Mouse (Mus musculus) left cerebral cortex, postnatal 14 days (tissue): ENCODE data around the gene Nt5c2. TPM values are rescaled to one million over a fixed set of nuclear protein-coding genes. Genes with fewer than 3 reads are reported as not detected.

Experiments
- DNase-seq, 2 experiments: peaks; one replicate each; pipeline ENCODE4 v3.0.0; 2021 to 2022; ENCODE audit warnings: low spot score in 2 of 2, mixed read lengths in 1 of 2
- intact Hi-C: fragments of 180-260 bp; cut with DNase I; formaldehyde crosslinking; loops from one replicate; pipeline ENCODE4 v1.15.1; 2025
- total RNA-seq, 2 experiments: library from RNA; stranded (reverse); gene quantifications; 2 replicates each; pipeline ENCODE4 v1.2.3; 2021

Nt5c2 gene
- total RNA-seq, 2 experiments from 2014 or later, result 67.1 to 70.7 TPM

DNA sequence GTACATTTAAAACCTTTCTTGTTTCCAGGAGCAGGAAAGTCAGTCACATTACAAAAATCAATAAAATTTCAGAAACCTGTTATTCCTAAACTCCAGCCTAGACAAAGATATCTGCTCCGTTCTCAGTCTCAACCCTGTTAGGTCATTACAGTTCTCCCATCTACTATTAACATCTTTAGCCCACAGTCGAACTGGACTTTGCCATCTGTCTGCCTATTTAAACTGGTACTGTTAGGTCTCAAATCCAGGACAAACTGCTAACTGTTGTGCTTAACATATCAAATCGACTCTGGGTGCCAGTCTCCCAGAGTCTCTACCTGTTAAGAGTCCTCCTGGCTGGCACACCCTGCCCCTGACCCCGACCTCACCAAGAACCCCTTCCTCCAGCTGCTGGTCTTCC lies 109.0 kb downstream of the Nt5c2 start:
- intact Hi-C loops, result loop anchor here (5.0 kb wide), 1 partner anchor 56 kb away; no protein-coding TSS in a partner anchor

DNA sequence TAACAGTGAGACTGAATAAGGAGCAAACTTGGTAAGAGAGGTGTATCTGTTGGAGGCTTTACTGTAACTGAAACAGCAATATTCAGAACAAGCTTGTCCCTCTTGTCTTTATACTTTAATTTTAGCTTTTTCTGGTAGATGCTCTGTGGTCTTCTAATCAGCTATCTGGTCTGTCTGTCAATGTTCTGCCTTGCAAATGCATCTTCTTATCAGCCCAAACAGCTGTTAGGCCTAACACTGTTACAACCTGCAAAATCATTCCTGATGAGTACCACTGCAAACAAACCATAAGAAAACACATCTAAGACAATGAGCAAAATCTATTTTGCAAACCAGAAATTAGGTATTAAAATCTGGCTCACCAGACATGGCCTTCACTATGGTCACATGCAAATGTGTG lies 109.6 kb downstream of the Nt5c2 start:
- no peak for DNase-seq
- intact Hi-C loops, result loop anchor here (5.0 kb wide), 1 partner anchor 57 kb away; no protein-coding TSS in a partner anchor

More for the DNA sequence above, 109.0 kb downstream of the Nt5c2 start:
- DNase-seq, result no peak

DNA sequence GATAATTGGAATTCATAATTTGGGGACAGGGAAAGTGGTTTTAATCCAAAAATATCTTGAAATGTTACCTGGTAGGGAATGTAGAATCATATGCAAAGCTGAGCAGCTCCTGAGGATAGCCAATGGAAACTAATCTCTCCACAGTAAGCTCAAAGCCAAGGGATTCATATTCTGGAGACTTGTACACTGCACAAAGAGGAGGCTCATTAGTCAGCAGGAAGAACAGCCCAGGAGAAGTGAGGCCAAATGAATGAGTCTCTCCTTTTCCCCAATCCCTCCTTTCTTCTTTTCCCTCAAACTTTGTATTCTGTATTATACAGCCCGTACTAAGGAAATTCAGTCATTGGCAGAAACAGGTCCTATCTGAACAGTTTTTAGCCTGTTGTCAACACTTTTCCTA lies 110.0 kb downstream of the Nt5c2 start:
- intact Hi-C loops, result loop anchor here (5.0 kb wide), 1 partner anchor 57 kb away; no protein-coding TSS in a partner anchor

DNA sequence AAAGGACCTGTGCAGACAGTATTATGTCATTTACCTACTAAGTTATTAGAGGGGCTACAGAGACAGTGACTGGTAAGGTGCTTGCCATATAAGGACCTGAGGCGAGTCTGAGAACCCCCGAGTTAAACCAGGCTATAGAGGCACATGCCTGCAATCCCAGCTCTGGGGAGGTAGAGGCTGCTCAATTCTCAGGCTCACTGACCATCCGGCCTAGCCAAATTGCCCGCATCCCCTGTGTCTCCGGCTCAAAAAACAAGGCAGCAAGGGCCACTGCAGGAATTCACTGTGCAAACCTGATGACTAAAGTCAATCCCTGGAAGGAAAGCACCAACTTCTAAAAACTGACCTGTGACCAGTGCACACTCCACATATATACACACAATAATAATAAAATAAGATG lies 111.6 kb downstream of the Nt5c2 start:
- intact Hi-C loops, result no loop called here
- DNase-seq, result no peak

More for the DNA sequence above, 110.0 kb downstream of the Nt5c2 start:
- no peak for DNase-seq

DNA sequence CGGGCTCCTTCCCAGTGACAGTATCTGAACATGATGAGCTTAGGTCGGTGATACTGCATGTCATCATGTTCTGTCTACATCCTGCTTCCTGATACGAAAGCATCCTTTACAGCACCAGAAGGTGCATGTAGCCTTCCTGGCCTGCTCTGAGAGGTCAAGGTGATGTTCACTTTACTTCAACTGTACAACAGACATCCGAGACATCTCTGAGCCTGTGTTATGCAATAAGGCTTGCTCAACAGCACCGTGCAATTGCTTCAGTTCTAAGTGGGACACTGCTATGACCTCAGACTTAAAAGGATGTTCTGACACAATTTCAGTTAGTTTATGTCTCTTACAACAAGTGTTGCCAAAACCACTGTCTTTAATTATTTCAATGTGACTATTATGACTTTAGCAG lies 113.6 kb downstream of the Nt5c2 start:
- intact Hi-C loops, result no loop called here
- no peak for DNase-seq

DNA sequence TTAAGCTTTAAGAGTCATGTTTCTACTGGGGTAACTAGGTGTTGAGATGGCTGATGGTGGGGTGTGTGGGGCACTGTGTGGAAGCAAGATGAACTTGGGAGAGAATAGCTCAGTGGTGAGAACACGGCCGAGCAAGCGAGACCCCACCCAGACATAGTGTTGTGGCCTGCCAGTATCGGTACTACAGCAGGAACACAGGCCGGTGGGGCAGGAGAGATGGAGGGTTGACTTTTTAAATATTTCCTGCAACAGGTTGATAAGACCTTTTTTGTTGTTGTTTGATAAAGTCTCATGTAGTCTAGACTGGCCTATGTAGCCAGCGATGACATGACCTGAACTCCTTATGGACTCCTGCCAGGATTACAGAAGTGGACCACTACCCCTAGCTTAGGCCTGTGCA lies 114.2 kb downstream of the Nt5c2 start:
- intact Hi-C loops, result no loop called here
- no peak for DNase-seq

DNA sequence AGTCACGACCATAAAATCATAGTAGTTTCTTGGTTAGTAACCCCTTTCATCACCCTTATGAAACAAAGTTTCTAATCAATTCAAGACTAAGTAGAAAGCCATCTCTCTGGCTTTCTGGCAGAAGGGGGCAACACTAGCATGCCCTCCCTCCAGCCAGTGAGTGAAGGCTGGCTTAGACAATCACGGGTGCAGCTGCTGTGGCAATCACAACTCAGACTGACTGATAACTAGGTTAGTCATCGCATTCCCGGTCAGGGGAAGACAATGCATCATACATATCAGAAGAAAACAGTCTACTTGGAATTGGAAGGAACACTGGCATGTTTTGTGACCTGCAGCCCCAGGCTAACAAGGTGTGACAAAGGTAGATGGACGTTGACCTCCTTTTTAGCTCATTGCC lies 115.1 kb downstream of the Nt5c2 start:
- intact Hi-C loops, result no loop called here

DNA sequence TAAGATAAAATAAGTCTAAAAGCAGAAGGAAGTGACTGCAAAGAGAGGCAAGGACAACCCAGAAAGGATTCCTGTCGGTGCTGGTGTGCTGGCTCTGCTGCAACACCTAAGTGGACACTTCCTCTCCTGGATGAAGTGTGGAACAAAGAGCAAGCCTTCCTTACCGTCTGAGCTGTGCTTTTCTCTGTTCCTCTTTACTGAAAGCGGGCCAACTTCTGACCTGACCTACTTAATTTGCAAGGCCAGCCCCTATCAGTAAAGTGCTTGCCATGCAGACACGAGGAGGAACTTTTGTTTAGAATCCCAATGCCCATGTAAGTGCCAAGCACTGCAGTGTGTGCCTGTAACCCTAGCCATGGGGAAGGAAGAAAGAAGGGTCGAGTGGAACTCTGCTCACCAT lies 115.6 kb downstream of the Nt5c2 start:
- no peak for DNase-seq
- intact Hi-C loops, result no loop called here

More for the DNA sequence above, 115.1 kb downstream of the Nt5c2 start:
- no peak for DNase-seq

DNA sequence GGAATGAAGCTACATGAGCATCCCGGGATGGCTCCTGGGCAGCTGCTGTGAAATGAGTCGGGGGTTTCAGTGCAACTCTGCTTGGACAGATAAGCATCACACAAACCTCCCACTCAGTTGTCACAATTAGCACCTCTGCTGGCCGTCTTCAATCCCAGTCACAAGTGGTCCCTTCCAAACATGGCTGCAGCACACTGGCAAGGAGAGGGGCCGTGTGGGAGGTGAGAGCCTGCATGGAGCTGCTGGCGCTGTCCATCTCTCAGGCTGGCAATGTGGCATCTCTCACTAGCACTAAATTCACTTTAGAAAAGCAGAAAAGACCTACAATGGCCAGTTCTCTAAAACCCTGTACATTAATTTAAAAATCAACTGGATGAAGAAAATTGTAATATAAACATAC lies 116.7 kb downstream of the Nt5c2 start:
- DNase-seq, result no peak
- intact Hi-C loops, result no loop called here

DNA sequence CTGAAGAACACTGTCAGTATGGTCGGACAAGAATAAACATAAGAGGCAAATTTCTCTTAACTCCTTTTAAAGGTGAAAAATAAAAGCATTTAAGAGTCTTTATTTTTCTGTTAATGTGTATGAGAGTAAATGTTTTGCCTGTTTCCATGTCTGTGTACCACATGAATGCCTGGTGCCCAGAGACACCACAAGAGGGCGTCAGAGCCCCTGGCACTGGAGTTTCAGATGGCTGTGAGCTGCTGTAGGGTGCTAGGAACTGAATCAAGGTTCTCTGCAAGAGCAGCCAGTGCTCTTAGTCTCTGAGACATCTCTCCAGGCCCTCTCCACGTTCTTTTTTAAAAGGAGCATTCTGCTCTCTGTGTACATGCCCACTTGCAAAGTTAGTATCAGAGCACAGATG lies 117.8 kb downstream of the Nt5c2 start:
- no peak for DNase-seq
- intact Hi-C loops, result no loop called here

DNA sequence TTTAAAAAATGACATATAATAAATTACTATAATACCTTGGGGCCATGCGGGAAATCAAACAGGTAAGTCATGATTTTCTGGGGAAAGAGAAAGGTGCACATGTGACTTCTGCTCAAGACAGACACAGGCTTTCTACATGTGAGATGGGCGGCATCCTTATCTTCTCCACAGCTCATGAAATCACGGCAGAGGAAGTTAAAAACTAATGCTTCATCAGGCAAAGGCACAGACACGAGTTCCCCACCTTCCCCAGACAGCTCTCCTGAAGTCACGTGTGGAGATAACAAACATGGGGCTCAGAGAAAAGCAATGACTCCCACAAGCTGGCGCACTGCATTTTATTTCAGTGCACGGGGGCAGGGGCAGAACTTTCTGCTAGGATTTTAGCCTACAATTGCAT lies 121.5 kb downstream of the Nt5c2 start:
- no peak for DNase-seq
- intact Hi-C loops, result no loop called here

DNA sequence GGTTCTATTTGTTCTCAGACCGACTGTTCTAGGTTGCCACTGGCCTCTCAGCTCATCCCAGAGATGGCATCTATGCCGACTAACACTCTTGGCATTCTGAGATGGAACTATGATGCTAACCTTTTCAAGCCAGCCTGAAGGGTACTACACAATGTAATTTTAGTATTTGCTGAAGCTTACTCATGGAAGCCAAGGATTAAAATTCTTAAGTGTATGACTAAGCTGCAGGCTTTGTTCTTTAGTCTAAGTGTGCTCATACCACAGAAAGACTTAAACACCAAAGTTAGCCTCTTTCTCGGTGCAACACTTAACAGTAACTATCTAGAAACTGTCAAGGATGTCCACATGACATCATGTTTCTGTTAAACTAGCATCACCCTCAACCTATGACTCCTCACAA lies 122.1 kb downstream of the Nt5c2 start:
- DNase-seq, result no peak
- intact Hi-C loops, result no loop called here

DNA sequence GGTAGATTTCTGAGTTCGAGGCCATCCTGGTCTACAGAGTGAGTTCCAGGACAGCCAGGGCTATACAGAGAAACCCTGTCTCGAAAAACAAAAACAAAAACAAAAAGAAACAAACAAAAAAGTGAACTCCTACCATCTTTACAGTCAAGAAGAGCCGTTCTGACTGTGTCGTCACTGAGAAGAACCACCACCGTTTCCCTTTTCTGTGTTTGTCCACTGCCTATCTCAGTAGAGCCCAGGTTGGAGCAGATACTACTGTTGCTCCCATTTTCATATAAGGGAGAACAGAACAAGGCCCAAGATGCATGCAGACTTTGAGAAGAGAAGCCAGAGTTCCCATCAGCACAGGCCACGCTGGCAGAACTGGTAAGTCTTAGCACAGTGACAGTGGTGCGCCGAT lies 124.3 kb downstream of the Nt5c2 start:
- intact Hi-C loops, result no loop called here

DNA sequence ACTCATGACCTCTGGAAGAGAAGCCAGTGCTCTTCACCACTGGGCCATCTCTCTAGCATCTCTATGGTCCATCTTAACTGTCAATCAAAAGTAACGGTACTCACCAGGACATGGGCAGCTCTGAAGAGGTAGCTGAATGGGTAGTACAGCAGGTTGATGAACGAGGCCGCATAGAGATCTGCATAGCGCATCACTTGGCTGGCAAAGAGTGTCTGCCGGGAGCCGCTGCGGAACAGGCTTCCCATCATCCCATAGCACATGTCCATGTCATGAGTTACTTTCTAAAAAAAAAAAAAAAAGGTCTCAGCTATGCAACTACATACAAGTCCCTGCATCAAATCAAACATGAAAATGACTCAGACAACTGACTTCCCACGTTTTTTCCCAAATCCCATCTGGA lies 125.3 kb downstream of the Nt5c2 start:
- intact Hi-C loops, result no loop called here
- no peak for DNase-seq

More for the DNA sequence above, 124.3 kb downstream of the Nt5c2 start:
- no peak for DNase-seq

DNA sequence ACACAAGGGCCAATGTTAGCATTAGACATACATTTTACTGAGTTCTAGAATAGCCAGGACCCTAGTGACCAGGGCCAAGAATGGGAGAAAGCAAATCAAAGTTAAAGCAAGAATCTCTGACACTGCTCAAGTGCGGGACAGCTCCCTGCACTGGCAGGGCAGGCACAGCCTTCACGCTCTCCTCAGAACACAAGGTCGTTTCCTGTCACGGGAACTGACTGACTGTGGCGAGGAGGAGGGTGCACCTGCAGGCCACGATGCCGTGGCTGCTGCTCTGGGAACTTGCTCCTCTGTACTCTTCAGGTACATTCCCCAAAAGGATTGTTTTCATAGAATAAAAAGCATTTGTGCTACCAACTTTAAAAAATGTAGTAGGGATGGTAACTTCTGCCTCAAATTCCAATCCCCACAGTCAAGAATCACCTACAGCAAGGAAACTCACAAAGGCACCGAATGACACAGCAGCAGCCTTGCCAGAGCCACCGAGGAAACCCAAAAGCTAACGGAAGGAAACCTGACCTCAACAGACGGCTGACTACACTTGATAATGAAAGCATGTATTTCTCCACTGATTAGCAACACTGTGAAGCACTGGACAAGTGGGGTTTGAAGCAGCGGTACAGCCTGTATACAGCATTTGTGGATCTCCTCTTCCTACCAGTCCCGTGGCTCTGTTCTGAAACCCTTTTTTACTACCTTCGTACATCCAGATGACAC lies 127.0 kb downstream of the Nt5c2 start:
- intact Hi-C loops, result no loop called here
- no peak for DNase-seq

DNA sequence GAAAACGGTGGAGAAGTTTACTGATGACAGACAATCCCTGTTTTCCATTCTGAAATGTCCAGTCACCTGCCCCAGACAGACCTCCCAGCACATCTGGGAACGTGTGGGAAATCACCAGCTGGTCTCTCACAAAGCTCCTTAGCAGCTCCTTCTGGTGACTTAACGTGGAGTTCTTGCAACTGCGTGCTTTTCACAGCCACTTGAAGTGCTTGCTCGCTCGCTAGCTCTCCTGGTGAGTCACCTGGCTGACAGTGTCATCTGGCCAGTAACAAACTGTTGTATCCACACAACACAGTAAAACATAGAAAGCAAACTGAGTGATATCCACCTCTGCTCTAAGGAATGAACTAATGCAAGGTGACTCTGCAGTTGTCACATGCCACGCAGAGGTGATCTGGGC lies 128.1 kb downstream of the Nt5c2 start:
- intact Hi-C loops, result no loop called here
- DNase-seq, result no peak

DNA sequence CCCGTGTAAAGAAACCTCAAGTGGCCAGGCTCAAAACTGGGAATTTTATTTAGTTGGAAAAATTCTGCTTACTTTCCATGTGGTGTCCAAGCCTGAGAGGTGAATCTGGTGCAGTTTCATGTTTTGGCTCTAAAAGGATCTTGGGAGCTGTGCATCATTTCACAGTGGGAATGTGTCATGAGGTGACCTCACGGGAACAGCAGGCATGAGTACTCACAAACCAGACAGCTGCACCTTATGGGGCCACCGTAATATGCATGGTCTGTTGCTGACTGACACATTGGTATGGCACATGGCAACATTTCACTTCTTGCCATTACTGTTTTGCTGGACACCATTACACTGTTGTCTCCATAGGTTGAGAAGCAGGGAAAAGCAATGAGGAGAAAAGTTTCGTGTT lies 129.6 kb downstream of the Nt5c2 start:
- intact Hi-C loops, result no loop called here
- no peak for DNase-seq

DNA sequence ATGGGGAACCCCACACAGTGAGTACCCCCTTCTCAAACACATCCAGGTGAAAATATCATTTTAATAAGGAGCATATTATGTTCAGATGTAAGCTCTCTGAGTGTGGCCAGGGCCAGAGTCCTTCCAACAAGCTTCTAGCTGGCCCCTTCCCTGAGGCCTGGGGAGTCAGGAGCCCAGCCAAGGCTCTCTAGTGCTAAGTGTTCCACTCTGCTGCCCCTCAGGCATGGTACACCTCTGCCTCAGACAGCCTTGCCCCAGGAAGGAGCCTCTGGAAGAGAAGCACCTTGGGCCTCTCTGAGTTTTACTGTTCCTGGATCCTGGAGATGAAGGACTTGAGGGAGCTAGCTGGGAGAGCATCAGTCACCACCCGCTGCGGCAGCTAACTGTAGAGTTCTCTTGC lies 135.1 kb downstream of the Nt5c2 start:
- intact Hi-C loops, result loop anchor here (5.0 kb wide), 2 partner anchors 92 to 162 kb away; no protein-coding TSS in a partner anchor

DNA sequence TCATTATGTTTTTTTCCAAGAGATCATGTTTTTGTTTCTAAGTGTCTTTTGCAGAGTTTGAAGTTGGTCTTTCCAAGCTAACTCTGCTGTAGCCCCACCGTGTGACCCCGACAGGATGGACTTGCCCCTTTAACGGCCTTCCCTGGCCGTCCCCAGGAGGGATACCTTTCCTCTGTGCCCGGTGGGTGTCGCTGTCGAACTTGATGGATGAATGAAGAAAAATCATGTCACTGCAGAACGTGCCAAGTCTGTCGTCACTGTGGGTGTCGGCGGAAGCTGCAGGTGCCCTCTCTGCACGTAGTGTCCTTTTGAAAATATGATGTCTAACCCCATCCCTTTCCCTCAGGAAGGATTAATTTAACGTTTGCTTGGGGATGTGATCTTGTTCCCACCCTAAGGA lies 136.6 kb downstream of the Nt5c2 start:
- intact Hi-C loops, result loop anchor here (5.0 kb wide), 1 partner anchor 164 kb away; no protein-coding TSS in a partner anchor
- peak; percentile 63 to 70 for DNase-seq

More for the DNA sequence above, 135.1 kb downstream of the Nt5c2 start:
- DNase-seq, result no peak

DNA sequence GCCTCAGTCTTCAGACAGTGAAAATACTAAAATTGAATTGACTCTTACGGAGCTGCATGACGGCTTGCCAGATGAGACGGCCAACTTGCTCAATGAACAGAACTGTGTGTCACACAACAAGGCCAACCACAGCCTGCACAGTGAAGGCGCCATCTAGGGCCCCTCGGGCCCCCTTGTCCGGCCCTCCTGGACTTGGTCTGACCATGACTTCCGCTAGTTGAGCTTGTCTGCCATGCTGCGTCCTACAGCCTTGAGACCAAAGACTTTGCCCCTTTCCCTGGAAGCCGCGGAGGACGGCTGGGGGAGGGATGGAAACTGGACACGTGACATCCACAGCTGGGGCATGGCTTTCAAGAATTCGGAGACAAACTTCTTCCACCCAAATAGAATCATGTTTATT lies 137.1 kb downstream of the Nt5c2 start:
- DNase-seq, result no peak
- intact Hi-C loops, result loop anchor here (2.0 to 5.0 kb wide), 2 partner anchors 113 to 164 kb away; no protein-coding TSS in a partner anchor

DNA sequence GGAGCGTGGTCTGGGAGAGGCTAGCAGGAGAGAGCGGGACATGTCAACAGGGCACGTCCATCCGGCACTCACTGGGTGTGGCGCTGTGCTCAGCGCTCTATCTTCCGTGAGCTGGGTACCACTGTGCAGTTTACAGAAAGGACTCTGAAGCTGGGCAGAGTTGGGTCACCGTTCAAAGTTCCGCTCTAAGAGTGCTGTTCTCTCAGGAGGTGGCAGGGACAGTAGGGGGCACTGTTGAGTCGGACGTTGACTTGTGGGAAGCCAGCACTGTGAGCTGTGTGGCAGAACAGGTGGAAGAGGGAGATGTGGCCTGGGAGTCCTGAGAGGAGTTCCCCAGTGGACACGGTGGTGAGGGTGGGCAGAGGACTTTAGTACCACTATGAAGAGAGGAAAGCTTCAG lies 139.2 kb downstream of the Nt5c2 start:
- peak; percentile 83 to 87 for DNase-seq
- intact Hi-C loops, result loop anchor here (2.0 to 5.0 kb wide), 2 partner anchors 115 to 167 kb away; no protein-coding TSS in a partner anchor
